Comparison of ENCODE assay signal across 16 mouse cellular contexts in genomic region chr10:39430074-39430764, GRCm38 (mm10).
DNase-seq lines count a peak whose midpoint lies in the region; ATAC-seq and TF ChIP-seq lines count a peak whose summit lies in the region.
"Had no signal": no experiment of that assay in that cellular context is flagged by ENCODE, and none has a peak within 500 bp of the region (broad histone marks: within the 10 kb centered on the region; RNA-seq: fewer than 3 reads in every experiment).

No protein-coding gene starts in this region.

- H3K4me1 ChIP-seq in heart, embryonic 11.5 days (ENCODE audit: control insufficient read depth, insufficient read depth, low read length) = peaks cover 14% of the 10 kb centered on the region; the same call in 1 of the 2 replicates
- H3K4me1 ChIP-seq in intestine, embryonic 15.5 days (replicated peaks) = peaks cover 25% of the 10 kb centered on the region

- intact Hi-C loops in gastrocnemius, adult 2 months (cut with DNase I) = no loop called here

- no peak for ATAC-seq in heart, embryonic 11.5 days (replicated peaks; ENCODE audit: insufficient number of reproducible peaks, low FRiP score, low TSS enrichment)
- peak; percentile 30 for ATAC-seq in intestine, embryonic 15.5 days
- no peak for ATAC-seq in monocyte, adult 5-6 weeks (replicated peaks; ENCODE audit: insufficient number of reproducible peaks, low FRiP score, low TSS enrichment, poor library complexity, severe bottlenecking)
- ATAC-seq: forebrain, postnatal 0 days had no signal

- 68% methylated on average over 14 of the region's 14 CpGs for WGBS in heart, embryonic 11.5 days (ENCODE audit: insufficient replicate concordance)
- 61% methylated on average over 14 of the region's 14 CpGs for WGBS in intestine, embryonic 15.5 days

- TF ChIP-seq CTCF in gastrocnemius, adult 2 months (IDR thresholded peaks at IDR 0.05) = no peak

- DNase-seq in heart, adult 11 months = peak; percentile 88
- DNase-seq in CD4-positive helper T cell, adult 2 months (ENCODE audit: low read depth, low spot score) = peak; percentile 63
- peak; percentile 29 for DNase-seq in embryo, embryonic 9.5 days (ENCODE audit: extremely low spot score)
- DNase-seq in yolk sac, embryonic 10.5 days (ENCODE audit: low spot score) = no peak
- no peak for DNase-seq in gastrocnemius, adult 2 months
- DNase-seq: forebrain, postnatal 0 days; heart, adult 2 months; heart, postnatal 4 days; left cerebral cortex, postnatal 4 days; right cerebral cortex, postnatal 25 days had no signal

- H3K9me3 ChIP-seq in heart, embryonic 11.5 days (replicated peaks; ENCODE audit: control insufficient read depth, low read length) = no peaks in the 10 kb centered on the region
- H3K9me3 ChIP-seq in intestine, embryonic 15.5 days = no peaks in the 10 kb centered on the region
- H3K9me3 ChIP-seq: liver, embryonic 15.5 days; neural tube, embryonic 12.5 days had no signal

- no peak overlapping the region for H3K9ac ChIP-seq in heart, embryonic 11.5 days (ENCODE audit: low read depth, low read length)
- H3K9ac ChIP-seq in intestine, embryonic 15.5 days = no peak overlapping the region
- H3K9ac ChIP-seq: forebrain, postnatal 0 days; liver, embryonic 15.5 days; neural tube, embryonic 12.5 days had no signal

- H3K27me3 ChIP-seq in heart, embryonic 11.5 days (ENCODE audit: control insufficient read depth, insufficient read depth, low read length) = no peaks in the 10 kb centered on the region
- no peaks in the 10 kb centered on the region for H3K27me3 ChIP-seq in intestine, embryonic 15.5 days (replicated peaks)
- H3K27me3 ChIP-seq: liver, embryonic 15.5 days; neural tube, embryonic 12.5 days had no signal

- H3K4me2 ChIP-seq in heart, embryonic 11.5 days = no peak overlapping the region
- no peak overlapping the region for H3K4me2 ChIP-seq in intestine, embryonic 15.5 days (replicated peaks)
- H3K4me2 ChIP-seq: liver, embryonic 15.5 days; neural tube, embryonic 12.5 days had no signal

- no peaks in the 10 kb centered on the region for H3K36me3 ChIP-seq in heart, embryonic 11.5 days (ENCODE audit: control insufficient read depth, insufficient read depth, low read length)
- no peaks in the 10 kb centered on the region for H3K36me3 ChIP-seq in intestine, embryonic 15.5 days
- H3K36me3 ChIP-seq: liver, embryonic 15.5 days; neural tube, embryonic 12.5 days had no signal

- no peak overlapping the region for H3K4me3 ChIP-seq in heart, embryonic 11.5 days (ENCODE audit: low read depth, low read length)
- no peak overlapping the region for H3K4me3 ChIP-seq in intestine, embryonic 15.5 days (replicated peaks)
- no peak overlapping the region for H3K4me3 ChIP-seq in gastrocnemius, adult 2 months
- H3K4me3 ChIP-seq: heart, adult 2 months; layer of hippocampus, adult 2 months; liver, embryonic 15.5 days; neural tube, embryonic 12.5 days had no signal

- H3K27ac ChIP-seq in heart, embryonic 11.5 days (ENCODE audit: low read depth, low read length) = no peak overlapping the region
- no peak overlapping the region for H3K27ac ChIP-seq in intestine, embryonic 15.5 days
- H3K27ac ChIP-seq in gastrocnemius, adult 2 months = no peak overlapping the region
- H3K27ac ChIP-seq: heart, adult 2 months; layer of hippocampus, adult 2 months; liver, embryonic 15.5 days; neural tube, embryonic 12.5 days had no signal

Comparison
In these comparisons a context has a peak if more than half of its experiments do, and no peak if none do; other contexts are left out.
1. DNase-seq: peak in heart, adult 11 months (single experiment), CD4-positive helper T cell, adult 2 months (single experiment) and embryo, embryonic 9.5 days (single experiment); none in yolk sac, embryonic 10.5 days (single experiment) and gastrocnemius, adult 2 months (single experiment).